Comparison of ENCODE assay signal across 8 mouse cellular contexts in genomic region chr4:129821087-129821616, GRCm38 (mm10). TPM values are rescaled to one million over a fixed set of nuclear protein-coding genes. Genes with fewer than 3 reads are reported as not detected.
DNase-seq lines count a peak whose midpoint lies in the region; ATAC-seq and TF ChIP-seq lines count a peak whose summit lies in the region.

No protein-coding gene starts in this region.

- H3K9ac ChIP-seq in heart, embryonic 13.5 days, result peak overlapping the region; percentile 99
- peak overlapping the region; percentile 94 for H3K9ac ChIP-seq in intestine, embryonic 14.5 days (ENCODE audit: low read length)
- H3K9ac ChIP-seq in midbrain, postnatal 0 days (replicated peaks; ENCODE audit: low read length, poor library complexity, severe bottlenecking), result peak overlapping the region; percentile 70

- no peaks in the 10 kb centered on the region for H3K27me3 ChIP-seq in heart, embryonic 13.5 days (replicated peaks)
- H3K27me3 ChIP-seq in embryonic facial prominence, embryonic 10.5 days (replicated peaks; ENCODE audit: low read depth, poor library complexity, severe bottlenecking), result 0 out of 2 replicates have a peak, but pooled peaks cover 6% of the 10 kb centered on the region
- H3K27me3 ChIP-seq in intestine, embryonic 14.5 days (replicated peaks; ENCODE audit: control insufficient read depth, insufficient read depth, low read length), result no peaks in the 10 kb centered on the region
- H3K27me3 ChIP-seq in midbrain, postnatal 0 days (ENCODE audit: insufficient read depth, low read length), result no peaks in the 10 kb centered on the region

- TF ChIP-seq CTCF in midbrain, postnatal 0 days (IDR thresholded peaks at IDR 0.05), result no peak

- under 1% methylated on average over 16 of the region's 16 CpGs for WGBS in heart, embryonic 13.5 days
- 2% methylated on average over 16 of the region's 16 CpGs for WGBS in embryonic facial prominence, embryonic 10.5 days
- under 1% methylated on average over 16 of the region's 16 CpGs for WGBS in intestine, embryonic 14.5 days
- under 1% methylated on average over 16 of the region's 16 CpGs for WGBS in midbrain, postnatal 0 days

- peak overlapping the region; percentile 80 for H3K4me2 ChIP-seq in heart, embryonic 13.5 days
- H3K4me2 ChIP-seq in intestine, embryonic 14.5 days (ENCODE audit: low read length), result peak overlapping the region; percentile 53
- H3K4me2 ChIP-seq in midbrain, postnatal 0 days (ENCODE audit: low read depth, low read length, poor library complexity, severe bottlenecking), result peak overlapping the region; percentile 86

- ATAC-seq in heart, embryonic 13.5 days (ENCODE audit: extremely low read depth, insufficient number of reproducible peaks, low FRiP score, low TSS enrichment), result no peak
- ATAC-seq in CD4-positive, CD25-positive, alpha-beta regulatory T cell, adult 4 months, result peak; percentile 36
- ATAC-seq in intestine, embryonic 14.5 days (replicated peaks; ENCODE audit: low FRiP score, low TSS enrichment, low read depth), result no peak
- ATAC-seq in midbrain, postnatal 0 days (ENCODE audit: low FRiP score), result no peak

- no peaks in the 10 kb centered on the region for H3K9me3 ChIP-seq in heart, embryonic 13.5 days
- 0 out of 2 replicates have a peak, but pooled peaks cover under 1% of the 10 kb centered on the region for H3K9me3 ChIP-seq in embryonic facial prominence, embryonic 10.5 days
- no peaks in the 10 kb centered on the region for H3K9me3 ChIP-seq in intestine, embryonic 14.5 days (ENCODE audit: control insufficient read depth, low read length)
- H3K9me3 ChIP-seq in midbrain, postnatal 0 days (ENCODE audit: low read length), result no peaks in the 10 kb centered on the region

- H3K4me3 ChIP-seq in heart, embryonic 13.5 days, result peak overlapping the region; percentile 95
- peak overlapping the region; percentile 95 for H3K4me3 ChIP-seq in embryonic facial prominence, embryonic 10.5 days
- peak overlapping the region; percentile 70 for H3K4me3 ChIP-seq in intestine, embryonic 14.5 days (ENCODE audit: low read depth, low read length)
- peak overlapping the region; percentile 83 for H3K4me3 ChIP-seq in midbrain, postnatal 0 days (ENCODE audit: low read depth, low read length)

- H3K4me1 ChIP-seq in heart, embryonic 13.5 days, result peaks cover 70% of the 10 kb centered on the region
- peaks cover 53% of the 10 kb centered on the region for H3K4me1 ChIP-seq in embryonic facial prominence, embryonic 10.5 days
- H3K4me1 ChIP-seq in intestine, embryonic 14.5 days (replicated peaks; ENCODE audit: control insufficient read depth, insufficient read depth, low read length), result peaks cover 39% of the 10 kb centered on the region
- peaks cover 5% of the 10 kb centered on the region; the same call in 1 of the 2 replicates for H3K4me1 ChIP-seq in midbrain, postnatal 0 days (ENCODE audit: insufficient read depth, low read length)

- DNase-seq in heart, postnatal 36 days, result no peak
- peak; percentile 29 for DNase-seq in embryonic facial prominence, embryonic 10.5 days (ENCODE audit: low spot score)
- DNase-seq in intestine, embryonic 14.5 days (ENCODE audit: low spot score), result no peak
- no peak for DNase-seq in midbrain, postnatal 0 days (ENCODE audit: low spot score)
- DNase-seq in right cerebral cortex, adult 18-20 months, result no peak
- no peak for DNase-seq in thymus, adult 18-20 months

- no peaks in the 10 kb centered on the region for H3K36me3 ChIP-seq in heart, embryonic 13.5 days
- peaks cover 3% of the 10 kb centered on the region; the same call in 1 of the 2 replicates for H3K36me3 ChIP-seq in embryonic facial prominence, embryonic 10.5 days (replicated peaks)
- no peaks in the 10 kb centered on the region for H3K36me3 ChIP-seq in intestine, embryonic 14.5 days (ENCODE audit: control insufficient read depth, insufficient read depth, low read length)
- no peaks in the 10 kb centered on the region for H3K36me3 ChIP-seq in midbrain, postnatal 0 days (ENCODE audit: insufficient read depth, low read length)

- intact Hi-C loops in heart, postnatal 36 days (cut with DNase I), result loop anchor here (5.0 kb wide), 1 partner anchor 56 kb away; no protein-coding TSS in a partner anchor

- H3K27ac ChIP-seq in heart, embryonic 13.5 days (replicated peaks), result peak overlapping the region; percentile 99
- peak overlapping the region; percentile 98 for H3K27ac ChIP-seq in embryonic facial prominence, embryonic 10.5 days (replicated peaks)
- H3K27ac ChIP-seq in intestine, embryonic 14.5 days (ENCODE audit: low read depth), result peak overlapping the region; percentile 91
- peak overlapping the region; percentile 84; the same call in 1 of the 2 replicates for H3K27ac ChIP-seq in midbrain, postnatal 0 days (ENCODE audit: low read depth, low read length)

RNA-seq across cellular contexts. Expression of gene Ptp4a2, which starts 10.1 kb away (rescaled TPM):
- 326 and 374 TPM in 2 replicates for polyA plus RNA-seq in heart, embryonic 13.5 days (2015; fragmentation: Nextera tagmentation; extraction: Ambion mirVana)
- total RNA-seq in heart, postnatal 36 days (2021), result 100 to 1,000 TPM; 203 to 210 TPM
- polyA plus RNA-seq in CD4-positive, CD25-positive, alpha-beta regulatory T cell, adult 4 months (2017; shearing (Covaris generic)), result 1,000 to 10,000 TPM; 1,309 to 1,442 TPM
- polyA plus RNA-seq in embryonic facial prominence, embryonic 10.5 days (2016; fragmentation: Nextera tagmentation; extraction: Ambion mirVana), result 284 and 296 TPM in 2 replicates
- polyA plus RNA-seq in intestine, embryonic 14.5 days (2014; fragmentation: Nextera tagmentation; extraction: Ambion mirVana), result 276 and 279 TPM in 2 replicates
- 94.0 and 117 TPM in 2 replicates for total RNA-seq in midbrain, postnatal 0 days (2014; rRNA removed)
- polyA plus RNA-seq in midbrain, postnatal 0 days (2015; fragmentation: Nextera tagmentation; extraction: Ambion mirVana), result 202 and 245 TPM in 2 replicates
